Mouse (Mus musculus) intestine, embryonic 15.5 days (tissue): ENCODE measurements around the gene Dysf. TPM values are rescaled to one million over a fixed set of nuclear protein-coding genes. Genes with fewer than 3 reads are reported as not detected.
A peak's percentile ranks its signal among the peaks of the same experiment; 100 is the strongest.

Experiments
- ATAC-seq: fragments of 200-750 bp; cut with Nextera tagmentation; 2 replicates; pipeline ENCODE4 v1.8.0; 2017; ENCODE audit warnings: moderate TSS enrichment, moderate library complexity
- H3K27ac ChIP-seq: fragments of 300-500 bp; sonication (generic); 2 replicates; pipeline ENCODE4 v1.5.1; 2015; ENCODE audit warnings: mild to moderate bottlenecking, inconsistent platforms
- H3K27me3 ChIP-seq: fragments of 300-500 bp; sonication (generic); replicated peaks from 2 replicates; pipeline ENCODE4 v1.6.1; 2015; ENCODE audit warnings: inconsistent platforms
- H3K36me3 ChIP-seq: fragments of 300-500 bp; sonication (generic); 2 replicates; pipeline ENCODE4 v1.6.1; 2015; ENCODE audit warnings: inconsistent platforms
- H3K4me1 ChIP-seq: fragments of 300-500 bp; sonication (generic); replicated peaks from 2 replicates; pipeline ENCODE4 v1.6.1; 2015; ENCODE audit warnings: inconsistent platforms
- H3K4me2 ChIP-seq: fragments of 300-500 bp; sonication (generic); replicated peaks from 2 replicates; pipeline ENCODE4 v1.6.1; 2015; ENCODE audit warnings: mild to moderate bottlenecking, inconsistent platforms
- H3K4me3 ChIP-seq: fragments of 300-500 bp; sonication (generic); replicated peaks from 2 replicates; pipeline ENCODE4 v1.5.1; 2015; ENCODE audit warnings: inconsistent platforms
- H3K9ac ChIP-seq: fragments of 300-500 bp; sonication (generic); 2 replicates; pipeline ENCODE4 v1.6.1; 2015; ENCODE audit warnings: inconsistent platforms
- H3K9me3 ChIP-seq: fragments of 300-500 bp; sonication (generic); 2 replicates; pipeline ENCODE4 v1.6.1; 2016; ENCODE audit warnings: inconsistent platforms
- WGBS: fragments of 180-500 bp; shearing (Covaris S2); methylation state at CpG from one replicate; pipeline ENCODE4 v1.1.7; 2015; 5-methylcytosine and 5-hydroxymethylcytosine counted together
- polyA plus RNA-seq: library from polyadenylated mRNA; unstranded; fragments of >200 nt; fragmentation: Nextera tagmentation; extraction: Ambion mirVana; gene quantifications from 2 replicates; pipeline ENCODE4 v1.2.1, GENCODE M21; 2015

Gene Dysf
- polyA plus RNA-seq, 1 experiment from 2014 or later: 7.0 TPM

GRCm38 (mm10) chr6:84094998-84095397 lies 86.6 kb downstream of the Dysf start:
- ATAC-seq: no peak
- H3K27ac ChIP-seq: no peak overlapping the region
- no peaks in the 10 kb centered on the region for H3K9me3 ChIP-seq
- H3K4me3 ChIP-seq: no peak overlapping the region
- H3K9ac ChIP-seq: no peak overlapping the region
- H3K4me2 ChIP-seq: no peak overlapping the region
- no peaks in the 10 kb centered on the region for H3K36me3 ChIP-seq
- 28% methylated on average over 7 of the region's 7 CpGs for WGBS
- H3K27me3 ChIP-seq: no peaks in the 10 kb centered on the region
- no peaks in the 10 kb centered on the region for H3K4me1 ChIP-seq

GRCm38 (mm10) chr6:84095882-84096281 lies 87.5 kb downstream of the Dysf start:
- no peaks in the 10 kb centered on the region for H3K27me3 ChIP-seq
- H3K9ac ChIP-seq: no peak overlapping the region
- 0 out of 2 replicates have a peak, but pooled peaks have one; percentile 41 for ATAC-seq
- H3K4me2 ChIP-seq: no peak overlapping the region
- H3K36me3 ChIP-seq: no peaks in the 10 kb centered on the region
- H3K27ac ChIP-seq: no peak overlapping the region
- no peaks in the 10 kb centered on the region for H3K9me3 ChIP-seq
- no peak overlapping the region for H3K4me3 ChIP-seq
- 16% methylated on average over 7 of the region's 7 CpGs for WGBS
- no peaks in the 10 kb centered on the region for H3K4me1 ChIP-seq

GRCm38 (mm10) chr6:84102002-84102401 lies 93.6 kb downstream of the Dysf start:
- Histone ChIP-seq H3K9ac (no peak overlapping the region), H3K4me3 (no peak overlapping the region; the same call in 1 of the 2 replicates), H3K27ac (no peak overlapping the region), H3K27me3 (peaks cover 17% of the 10 kb centered on the region), H3K9me3 (no peaks in the 10 kb centered on the region), H3K36me3 (no peaks in the 10 kb centered on the region), H3K4me1 (peaks cover 23% of the 10 kb centered on the region), H3K4me2 (peak overlapping the region; percentile 43)
- 32% methylated on average over 15 of the region's 15 CpGs for WGBS
- 0 out of 2 replicates have a peak, but pooled peaks have one; percentile 12 for ATAC-seq

- 0 out of 2 replicates have a peak overlapping the region, but pooled peaks have one; percentile 0 for H3K27ac ChIP-seq
- WGBS: 2% methylated on average over 40 of the region's 40 CpGs
- H3K27me3 ChIP-seq: peaks cover 17% of the 10 kb centered on the region
- no peaks in the 10 kb centered on the region for H3K9me3 ChIP-seq
- peaks cover 23% of the 10 kb centered on the region for H3K4me1 ChIP-seq
- peak; percentile 75 for ATAC-seq
- peak overlapping the region; percentile 80 for H3K4me2 ChIP-seq
- H3K36me3 ChIP-seq: no peaks in the 10 kb centered on the region
- peak overlapping the region; percentile 35 for H3K4me3 ChIP-seq
- H3K9ac ChIP-seq: peak overlapping the region; percentile 41
These were observed 97.0 kb downstream of the Dysf start for GRCm38 (mm10) chr6:84105148-84106022.

GRCm38 (mm10) chr6:84106082-84106481 lies 97.7 kb downstream of the Dysf start:
- H3K9ac ChIP-seq: 0 out of 2 replicates have a peak overlapping the region, but pooled peaks have one; percentile 41
- H3K9me3 ChIP-seq: no peaks in the 10 kb centered on the region
- ATAC-seq: 0 out of 2 replicates have a peak, but pooled peaks have one; percentile 9
- peak overlapping the region; percentile 80 for H3K4me2 ChIP-seq
- peaks cover 23% of the 10 kb centered on the region for H3K4me1 ChIP-seq
- 12% methylated on average over 12 of the region's 12 CpGs for WGBS
- no peaks in the 10 kb centered on the region for H3K36me3 ChIP-seq
- no peak overlapping the region for H3K27ac ChIP-seq
- H3K27me3 ChIP-seq: peaks cover 17% of the 10 kb centered on the region
- peak overlapping the region; percentile 35 for H3K4me3 ChIP-seq

GRCm38 (mm10) chr6:84110377-84110776 lies 102.0 kb downstream of the Dysf start:
- no peak for ATAC-seq
- Histone ChIP-seq H3K9ac (no peak overlapping the region), H3K4me2 (no peak overlapping the region), H3K9me3 (no peaks in the 10 kb centered on the region), H3K36me3 (no peaks in the 10 kb centered on the region), H3K4me1 (peaks cover 12% of the 10 kb centered on the region), H3K27ac (no peak overlapping the region), H3K27me3 (peaks cover 5% of the 10 kb centered on the region), H3K4me3 (no peak overlapping the region)
- 62% methylated on average over 6 of the region's 6 CpGs for WGBS

GRCm38 (mm10) chr6:84111106-84111505 lies 102.7 kb downstream of the Dysf start:
- no peaks in the 10 kb centered on the region for H3K9me3 ChIP-seq
- H3K27ac ChIP-seq: no peak overlapping the region
- 79% methylated on average over 11 of the region's 11 CpGs for WGBS
- ATAC-seq: no peak
- H3K36me3 ChIP-seq: no peaks in the 10 kb centered on the region
- H3K27me3 ChIP-seq: peaks cover 5% of the 10 kb centered on the region
- no peak overlapping the region for H3K4me2 ChIP-seq
- no peak overlapping the region for H3K4me3 ChIP-seq
- H3K4me1 ChIP-seq: peaks cover 6% of the 10 kb centered on the region; the same call in 1 of the 2 replicates
- no peak overlapping the region for H3K9ac ChIP-seq

- H3K4me1 ChIP-seq: no peaks in the 10 kb centered on the region
- ATAC-seq: peak; percentile 43
- WGBS: 56% methylated on average over 24 of the region's 24 CpGs
- H3K9ac ChIP-seq: no peak overlapping the region
- no peaks in the 10 kb centered on the region for H3K9me3 ChIP-seq
- H3K36me3 ChIP-seq: no peaks in the 10 kb centered on the region
- H3K27ac ChIP-seq: no peak overlapping the region
- no peak overlapping the region for H3K4me2 ChIP-seq
- no peak overlapping the region for H3K4me3 ChIP-seq
- no peaks in the 10 kb centered on the region for H3K27me3 ChIP-seq
These were observed 111.5 kb downstream of the Dysf start for GRCm38 (mm10) chr6:84119731-84120530.

GRCm38 (mm10) chr6:84124609-84125008 lies 116.2 kb downstream of the Dysf start:
- H3K27ac ChIP-seq: no peak overlapping the region
- no peaks in the 10 kb centered on the region for H3K9me3 ChIP-seq
- H3K4me3 ChIP-seq: no peak overlapping the region
- no peaks in the 10 kb centered on the region for H3K36me3 ChIP-seq
- WGBS: 86% methylated on average over 9 of the region's 9 CpGs
- no peak overlapping the region for H3K9ac ChIP-seq
- no peak for ATAC-seq
- H3K27me3 ChIP-seq: no peaks in the 10 kb centered on the region
- H3K4me2 ChIP-seq: no peak overlapping the region
- no peaks in the 10 kb centered on the region for H3K4me1 ChIP-seq

- 78% methylated on average over 4 of the region's 4 CpGs for WGBS
- no peaks in the 10 kb centered on the region for H3K9me3 ChIP-seq
- no peak overlapping the region for H3K4me2 ChIP-seq
- H3K27me3 ChIP-seq: no peaks in the 10 kb centered on the region
- ATAC-seq: no peak
- H3K4me1 ChIP-seq: no peaks in the 10 kb centered on the region
- H3K27ac ChIP-seq: no peak overlapping the region
- no peaks in the 10 kb centered on the region for H3K36me3 ChIP-seq
- H3K9ac ChIP-seq: no peak overlapping the region
- no peak overlapping the region for H3K4me3 ChIP-seq
These were observed 116.7 kb downstream of the Dysf start for GRCm38 (mm10) chr6:84125101-84125500.

- 91% methylated on average over 2 of the region's 2 CpGs for WGBS
- Histone ChIP-seq H3K9ac (no peak overlapping the region), H3K4me1 (no peaks in the 10 kb centered on the region), H3K4me2 (no peak overlapping the region), H3K27ac (no peak overlapping the region), H3K9me3 (no peaks in the 10 kb centered on the region), H3K4me3 (no peak overlapping the region), H3K36me3 (no peaks in the 10 kb centered on the region), H3K27me3 (no peaks in the 10 kb centered on the region)
- ATAC-seq: no peak
These were observed 119.8 kb downstream of the Dysf start for GRCm38 (mm10) chr6:84128229-84128628.

GRCm38 (mm10) chr6:84130867-84131266 lies 122.5 kb downstream of the Dysf start:
- H3K9ac ChIP-seq: no peak overlapping the region
- H3K9me3 ChIP-seq: no peaks in the 10 kb centered on the region
- no peak for ATAC-seq
- H3K4me3 ChIP-seq: no peak overlapping the region
- no peaks in the 10 kb centered on the region for H3K27me3 ChIP-seq
- no peaks in the 10 kb centered on the region for H3K36me3 ChIP-seq
- H3K4me1 ChIP-seq: peaks cover 6% of the 10 kb centered on the region
- no peak overlapping the region for H3K4me2 ChIP-seq
- 94% methylated on average over 4 of the region's 4 CpGs for WGBS
- no peak overlapping the region for H3K27ac ChIP-seq
